Mouse (Mus musculus): ENCODE measurements at regions not wholly inside any gene's neighbourhood (a gene's known extent, or its start where the extent isn't known, plus 50 kb on each side); places are given as distances from the start of the nearest gene placed in this dataset.

DNA sequence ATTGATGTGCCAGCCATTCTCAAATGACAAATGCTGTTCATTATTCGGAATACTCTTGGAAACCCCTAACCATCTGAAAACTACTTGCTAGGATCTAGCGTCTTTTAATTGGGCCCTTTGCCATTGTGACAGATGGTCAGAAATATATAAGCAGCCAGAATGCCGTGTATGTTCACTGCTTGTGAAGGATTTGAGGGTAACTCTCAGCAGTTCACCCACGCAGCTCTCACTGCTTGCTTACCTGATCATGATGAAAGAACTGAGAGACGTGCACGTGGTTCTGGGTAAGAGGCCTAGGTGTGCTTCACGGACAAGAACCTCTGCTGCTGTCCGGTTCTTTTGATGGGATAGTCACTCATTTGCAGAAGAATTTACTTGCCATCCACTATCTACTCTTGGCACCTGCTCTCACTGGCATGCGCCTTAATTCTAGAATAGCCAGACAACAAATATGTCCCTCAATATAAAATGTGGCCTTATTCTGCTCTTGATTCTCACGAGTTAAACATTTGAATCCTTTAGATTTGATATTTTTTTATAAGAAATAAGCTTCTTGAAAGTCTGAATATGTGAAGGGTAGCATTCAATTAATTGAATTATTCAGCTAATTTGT, 328.1 kb downstream of the Ptprc start:
- peak; percentile 62 for DNase-seq

GRCm38 (mm10) chr1:137846857-137847256, 328.7 kb downstream of the Ptprc start:
- no peak for DNase-seq

GRCm38 (mm10) chr1:137840531-137840930, 335.0 kb downstream of the Ptprc start:
- no peak for DNase-seq

- no peak for DNase-seq
These were observed 335.8 kb downstream of the Ptprc start for GRCm38 (mm10) chr1:137839703-137840102.

DNA sequence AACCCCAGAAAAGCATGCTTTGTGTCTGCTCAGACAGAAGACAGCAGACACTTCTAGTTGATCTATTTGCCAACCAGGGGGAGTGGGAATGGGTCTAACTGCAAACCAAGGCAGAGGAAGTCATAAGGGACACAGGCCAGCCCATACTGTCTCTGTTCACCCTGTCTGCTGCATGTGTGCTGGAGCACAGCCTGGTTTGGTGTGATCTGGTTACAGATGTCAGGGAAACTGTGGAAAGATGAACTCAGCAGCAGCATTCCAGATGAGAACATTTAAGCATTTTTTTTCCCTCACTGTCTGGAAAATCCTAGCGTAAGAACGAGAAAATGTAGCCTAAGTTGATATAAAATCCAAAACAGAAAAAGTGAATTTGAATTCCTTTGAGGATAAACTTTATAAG, 336.2 kb downstream of the Ptprc start:
- no peak for DNase-seq

DNA sequence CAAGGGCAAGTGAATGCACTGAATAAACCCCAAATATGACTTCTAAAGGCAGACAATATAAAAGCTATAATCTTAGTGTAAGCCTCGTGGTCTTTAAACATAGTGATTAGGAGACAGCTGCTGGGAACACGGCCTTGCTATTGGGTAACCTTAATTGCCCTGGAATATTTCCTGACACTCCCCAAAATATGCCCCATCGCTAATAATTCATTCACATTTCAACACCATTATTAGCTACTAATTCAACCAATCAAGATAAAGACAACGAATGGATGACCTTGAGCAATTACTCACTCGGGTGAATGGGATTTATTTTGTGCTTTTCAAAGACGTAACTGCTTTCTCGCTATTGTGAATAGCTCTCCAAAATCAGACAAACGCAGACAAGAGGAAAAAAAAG, 337.2 kb downstream of the Ptprc start:
- no peak for DNase-seq

GRCm38 (mm10) chr1:137833535-137833934, 342.0 kb downstream of the Ptprc start:
- no peak for DNase-seq

DNA sequence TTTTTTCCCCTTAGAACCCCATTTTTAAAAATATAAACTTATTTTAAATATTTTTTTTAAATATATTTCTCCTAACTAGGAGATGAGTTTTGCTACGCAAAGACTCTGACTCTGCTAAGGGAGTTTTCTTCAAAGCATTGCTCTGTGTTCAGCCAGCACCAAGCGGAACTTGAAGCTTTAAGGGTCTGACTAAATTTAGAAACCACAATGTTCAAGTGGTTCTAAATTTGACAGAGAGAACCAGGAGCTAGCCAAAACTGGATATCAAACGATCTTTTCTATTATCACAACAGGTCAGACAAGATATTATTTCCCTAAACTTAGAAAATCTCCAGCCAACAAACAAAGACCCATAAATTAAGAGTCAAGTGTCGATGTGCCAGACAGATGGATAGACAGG, 344.2 kb downstream of the Ptprc start:
- DNase-seq = no peak

DNA sequence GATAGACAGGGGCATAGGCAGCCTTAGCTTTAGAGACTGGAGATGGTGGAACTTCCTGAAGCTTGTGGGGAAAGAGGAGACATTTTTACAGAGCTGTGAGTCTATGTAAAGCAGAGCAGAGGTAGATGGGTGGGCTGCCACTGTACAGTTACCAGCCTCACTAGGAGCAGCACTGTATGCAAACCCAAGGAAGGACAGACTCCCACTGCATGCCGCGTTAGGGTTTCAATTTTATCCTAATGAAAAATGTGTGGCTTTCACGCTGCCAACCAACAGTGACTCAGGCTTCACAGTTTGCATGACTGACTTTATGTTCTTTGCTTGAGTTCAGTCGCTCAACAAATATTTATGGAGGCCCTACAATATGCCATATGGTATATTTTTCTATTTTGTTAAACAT, 348.1 kb downstream of the Ptprc start:
- DNase-seq = no peak

GRCm38 (mm10) chr1:137815401-137815888, 360.1 kb downstream of the Ptprc start:
- DNase-seq = no peak

- DNase-seq = no peak
These were observed 361.0 kb downstream of the Ptprc start for GRCm38 (mm10) chr1:137814556-137814955.

- no peak for DNase-seq
These were observed 361.8 kb downstream of the Ptprc start for GRCm38 (mm10) chr1:137813716-137814115.

GRCm38 (mm10) chr1:137811981-137812380, 363.5 kb downstream of the Ptprc start:
- DNase-seq = no peak

DNA sequence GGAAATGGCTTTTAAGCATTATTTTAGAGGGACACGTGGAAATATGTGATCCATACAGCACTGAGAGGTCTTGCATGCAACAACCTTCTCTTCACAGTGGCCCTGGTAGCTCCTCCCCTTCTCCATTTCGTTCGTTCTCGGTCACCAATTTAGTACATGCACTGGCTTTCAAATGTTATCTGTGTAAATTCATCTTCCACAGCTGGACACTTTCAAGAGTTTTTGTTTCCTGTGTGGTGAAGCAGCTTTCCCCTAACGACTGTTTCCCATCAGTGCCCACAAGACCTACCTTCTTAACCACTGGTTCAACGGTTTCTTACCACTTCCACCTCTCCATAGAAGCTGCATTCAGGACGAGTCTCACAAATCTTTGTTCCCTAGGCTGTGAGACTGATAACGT, 368.8 kb downstream of the Ptprc start:
- DNase-seq = no peak

- DNase-seq = no peak
These were observed 369.3 kb downstream of the Ptprc start for GRCm38 (mm10) chr1:137806252-137806651.

DNA sequence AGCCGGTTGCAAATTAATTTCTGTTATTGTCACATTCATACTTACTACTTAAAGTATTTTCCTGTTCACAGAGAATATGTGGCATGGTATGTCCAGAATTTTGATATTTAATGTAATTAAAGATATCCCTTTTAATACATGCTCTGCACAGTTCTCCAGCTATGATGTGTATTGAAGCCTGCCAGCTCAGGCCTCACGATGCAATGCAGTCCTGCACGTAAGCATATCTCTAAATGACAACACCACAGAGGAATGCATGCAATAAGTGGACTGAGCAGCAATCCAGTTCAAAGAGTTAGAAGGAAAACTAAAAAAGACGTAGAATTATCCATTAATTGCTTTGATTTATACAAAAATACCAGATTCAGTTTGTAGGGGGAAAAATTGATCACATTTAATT, 373.4 kb downstream of the Ptprc start:
- no peak for DNase-seq

DNA sequence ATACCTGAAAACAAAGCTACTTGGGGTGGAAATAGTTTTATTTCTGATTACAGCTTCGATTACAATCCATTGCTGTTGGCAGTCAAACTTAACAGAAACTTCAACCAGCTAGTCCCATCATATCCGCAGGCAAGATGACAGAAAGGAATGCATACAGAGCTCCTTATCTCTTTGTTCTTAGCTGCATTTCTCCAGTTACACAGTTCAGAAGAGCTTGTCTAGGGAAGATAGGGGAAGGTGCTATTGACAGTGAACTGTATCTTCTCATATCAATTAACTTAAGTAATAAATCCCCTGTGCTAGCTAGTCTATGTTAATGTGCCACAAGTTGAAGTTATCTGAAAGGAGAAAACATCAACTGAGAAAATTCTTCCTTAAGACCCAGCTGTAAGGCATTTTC, 374.8 kb downstream of the Ptprc start:
- no peak for DNase-seq

DNA sequence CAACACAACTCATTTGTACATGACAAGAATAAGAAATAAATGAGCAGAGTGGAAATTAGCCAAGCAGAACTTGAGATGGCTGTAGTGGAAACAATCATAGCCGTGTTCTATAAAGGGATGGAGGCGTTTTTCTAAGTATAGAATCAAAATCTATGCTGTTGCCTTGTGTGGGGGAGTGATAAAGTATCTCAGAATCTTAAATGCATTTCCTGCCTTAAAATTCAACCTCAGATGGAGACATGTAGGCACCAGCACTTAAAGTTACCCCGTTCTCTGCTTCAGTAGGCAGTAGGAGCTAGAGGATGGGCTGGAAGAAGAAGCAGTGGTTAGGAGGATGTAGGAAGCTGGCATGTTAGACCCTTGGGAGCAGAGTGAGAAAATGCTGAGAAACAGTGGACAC, 386.7 kb downstream of the Ptprc start:
- DNase-seq = no peak

DNA sequence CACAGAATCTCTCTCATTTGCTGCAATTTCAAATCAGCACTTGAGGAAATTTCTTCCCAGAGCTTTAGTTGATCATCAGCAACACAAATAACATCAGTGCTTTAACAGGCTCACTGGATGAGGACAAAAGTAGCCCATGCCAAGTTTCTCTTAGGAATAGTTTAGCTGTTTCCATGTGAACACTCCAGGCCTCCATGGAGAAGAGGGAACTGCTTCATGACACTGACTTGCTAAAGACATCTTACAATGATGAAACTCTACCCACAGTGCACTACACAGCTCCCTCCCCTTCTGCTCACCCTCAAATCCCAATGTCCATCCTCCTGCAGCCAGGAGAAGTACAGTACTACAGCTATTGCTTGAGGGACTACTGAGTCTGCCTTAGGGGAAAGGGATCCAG, 388.9 kb downstream of the Ptprc start:
- DNase-seq = no peak

GRCm38 (mm10) chr1:137774586-137774985, 400.9 kb downstream of the Ptprc start:
- no peak for DNase-seq

GRCm38 (mm10) chr1:137760797-137761196, 414.7 kb downstream of the Ptprc start:
- no peak for DNase-seq

DNA sequence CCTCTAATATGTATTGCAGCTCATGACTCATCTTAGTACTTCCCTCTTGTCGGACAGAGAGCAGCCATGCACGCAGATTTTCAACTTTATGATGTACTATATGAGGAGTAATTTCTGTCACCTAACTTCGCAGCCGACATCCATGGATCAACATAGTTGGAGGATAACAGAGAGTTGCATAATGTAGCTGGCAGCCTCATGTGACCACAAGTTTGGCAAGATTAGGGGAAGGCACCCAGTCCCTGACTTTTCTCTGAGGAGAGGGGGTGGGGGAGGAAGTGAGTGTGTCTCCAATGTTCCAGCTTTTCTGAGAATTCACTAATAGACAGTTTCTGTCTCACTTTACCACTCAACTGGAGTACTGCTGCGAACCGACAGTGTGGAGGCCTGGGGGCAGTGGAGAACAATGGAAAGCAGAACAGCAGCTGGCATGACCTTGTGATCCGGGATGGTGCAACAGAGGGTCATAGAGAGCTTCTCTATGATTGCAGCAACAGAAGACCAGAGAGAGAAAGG, 424.0 kb downstream of the Ptprc start:
- peak; percentile 9 for DNase-seq

DNA sequence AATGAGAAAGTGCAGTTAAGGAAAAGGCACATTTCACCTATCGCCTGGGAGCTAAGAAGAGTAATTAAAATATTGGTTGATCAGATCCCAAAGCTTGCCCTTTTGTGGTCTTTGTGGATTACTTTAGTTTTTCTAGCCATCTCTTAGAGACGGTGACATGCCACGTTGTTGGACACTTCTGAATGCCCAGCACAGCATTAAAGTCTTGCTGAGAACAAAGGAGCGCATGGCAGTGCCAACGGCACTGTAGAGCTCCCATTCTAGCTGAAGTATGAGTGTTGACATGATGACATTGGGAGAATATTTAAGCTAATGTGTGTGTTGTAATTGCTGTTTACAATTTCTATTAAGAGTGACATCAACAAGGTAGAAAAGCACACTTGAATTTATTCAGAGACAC, 424.6 kb downstream of the Ptprc start:
- no peak for DNase-seq

GRCm38 (mm10) chr1:137746129-137746528, 429.4 kb downstream of the Ptprc start:
- no peak for DNase-seq

- no peak for DNase-seq
These were observed 437.2 kb downstream of the Ptprc start for GRCm38 (mm10) chr1:137738157-137738851.
